In genomic region chr1:165235846-165236245, GRCm38 (mm10) we compare ENCODE assay signal across 8 mouse cellular contexts. TPM values are rescaled to one million over a fixed set of nuclear protein-coding genes. Genes with fewer than 3 reads are reported as not detected.
DNase-seq lines count a peak whose midpoint lies in the region; ATAC-seq and TF ChIP-seq lines count a peak whose summit lies in the region.

No protein-coding gene starts in this region.

- H3K9me3 ChIP-seq in limb, embryonic 11.5 days (ENCODE audit: control insufficient read depth, low read length): no peaks in the 10 kb centered on the region
- H3K9me3 ChIP-seq in stomach, embryonic 15.5 days: no peaks in the 10 kb centered on the region

- no peak for TF ChIP-seq CTCF in spleen, adult 2 months (IDR thresholded peaks at IDR 0.05; ENCODE audit: extremely low read depth, insufficient read depth, insufficient read length, insufficient replicate concordance)

- WGBS in spleen, adult 2 months: 7% methylated on average over 10 of the region's 10 CpGs
- WGBS in limb, embryonic 11.5 days: 17% methylated on average over 10 of the region's 10 CpGs
- 5% methylated on average over 10 of the region's 10 CpGs for WGBS in stomach, embryonic 15.5 days

- no peak for TF ChIP-seq POLR2A in spleen, adult 2 months (IDR thresholded peaks at IDR 0.05; ENCODE audit: low read depth, low read length)

- no peaks in the 10 kb centered on the region for H3K27me3 ChIP-seq in spleen, adult 2 months (ENCODE audit: control insufficient read depth, insufficient read depth, low read length)
- no peaks in the 10 kb centered on the region for H3K27me3 ChIP-seq in limb, embryonic 11.5 days (ENCODE audit: control insufficient read depth, insufficient read depth, low read length)
- no peaks in the 10 kb centered on the region for H3K27me3 ChIP-seq in stomach, embryonic 15.5 days (replicated peaks)

- peaks cover 2% of the 10 kb centered on the region; the same call in 1 of the 2 replicates for H3K4me1 ChIP-seq in spleen, adult 2 months (ENCODE audit: control insufficient read depth, insufficient read depth, insufficient read length)
- H3K4me1 ChIP-seq in limb, embryonic 11.5 days (ENCODE audit: control insufficient read depth, insufficient read depth, low read length): 0 out of 2 replicates have a peak, but pooled peaks cover 8% of the 10 kb centered on the region
- peaks cover 12% of the 10 kb centered on the region for H3K4me1 ChIP-seq in stomach, embryonic 15.5 days

- peak; percentile 12 for DNase-seq in cerebellum, adult 9-11 months
- DNase-seq in spleen, adult 2 months (ENCODE audit: low read depth in 1 of 2, low spot score in 2 of 2): no peak
- DNase-seq in spleen, adult 12 weeks (ENCODE audit: low spot score): no peak
- DNase-seq in limb, embryonic 11.5 days (ENCODE audit: low spot score): no peak
- DNase-seq in adrenal gland, adult 8-10 months: no peak
- DNase-seq in layer of hippocampus, adult 11-12 months (ENCODE audit: low spot score): no peak

- H3K36me3 ChIP-seq in spleen, adult 2 months (ENCODE audit: control insufficient read depth, insufficient read depth, low read length): no peaks in the 10 kb centered on the region
- no peaks in the 10 kb centered on the region for H3K36me3 ChIP-seq in limb, embryonic 11.5 days (ENCODE audit: control insufficient read depth, insufficient read depth, low read length)
- no peaks in the 10 kb centered on the region for H3K36me3 ChIP-seq in stomach, embryonic 15.5 days

- ATAC-seq in cerebellum, adult (ENCODE audit: insufficient number of reproducible peaks, low FRiP score, low TSS enrichment): no peak
- ATAC-seq in limb, embryonic 11.5 days (ENCODE audit: insufficient number of reproducible peaks, low FRiP score, low TSS enrichment, low read depth): no peak
- no peak for ATAC-seq in stomach, embryonic 15.5 days (ENCODE audit: insufficient read depth, low FRiP score, low read depth)

- peak overlapping the region; percentile 83 for H3K9ac ChIP-seq in limb, embryonic 11.5 days (ENCODE audit: low read length)
- peak overlapping the region; percentile 81; the same call in 1 of the 2 replicates for H3K9ac ChIP-seq in stomach, embryonic 15.5 days

- H3K27ac ChIP-seq in spleen, adult 2 months (ENCODE audit: insufficient read depth, low read length): no peak overlapping the region
- no peak overlapping the region for H3K27ac ChIP-seq in limb, embryonic 11.5 days (replicated peaks; ENCODE audit: low read depth, low read length)
- no peak overlapping the region; the same call in 1 of the 2 replicates for H3K27ac ChIP-seq in stomach, embryonic 15.5 days

- peak overlapping the region; percentile 39 for H3K4me2 ChIP-seq in limb, embryonic 11.5 days (ENCODE audit: low read depth, severe bottlenecking)
- peak overlapping the region; percentile 76 for H3K4me2 ChIP-seq in stomach, embryonic 15.5 days

- peak overlapping the region; percentile 95 for H3K4me3 ChIP-seq in spleen, adult 2 months (ENCODE audit: extremely low read depth, insufficient read depth, insufficient read length)
- peak overlapping the region; percentile 81 for H3K4me3 ChIP-seq in limb, embryonic 11.5 days (ENCODE audit: low read depth, low read length)
- H3K4me3 ChIP-seq in stomach, embryonic 15.5 days (replicated peaks): peak overlapping the region; percentile 94

RNA-seq across cellular contexts. Expression of gene Tiprl, which starts 0.9 kb away (rescaled TPM):
- polyA plus RNA-seq in spleen, adult 2 months (2012; rRNA removed): 13.2 and 17.1 TPM in 2 replicates
- polyA plus RNA-seq in limb, embryonic 11.5 days (2014; fragmentation: Nextera tagmentation; extraction: Ambion mirVana): 100 TPM in 2 replicates
- 89.2 and 92.3 TPM in 2 replicates for polyA plus RNA-seq in stomach, embryonic 15.5 days (2015; fragmentation: Nextera tagmentation; extraction: Ambion mirVana)
- total RNA-seq in adrenal gland, adult 8-10 months (2022): 10 to 100 TPM; 57.9 to 65.5 (median 62.0) TPM

RNA-seq across cellular contexts. Expression of gene Sft2d2, which starts 41.6 kb away (rescaled TPM):
- polyA plus RNA-seq in spleen, adult 2 months (2012; rRNA removed): 34.5 and 38.1 TPM in 2 replicates
- polyA plus RNA-seq in limb, embryonic 11.5 days (2014; fragmentation: Nextera tagmentation; extraction: Ambion mirVana): 17.1 and 17.4 TPM in 2 replicates
- 22.8 and 26.1 TPM in 2 replicates for polyA plus RNA-seq in stomach, embryonic 15.5 days (2015; fragmentation: Nextera tagmentation; extraction: Ambion mirVana)
- total RNA-seq in adrenal gland, adult 8-10 months (2022): 10 to 100 TPM; 36.9 to 45.8 (median 41.3) TPM

RNA-seq across cellular contexts. Expression of gene Gpr161, which starts 59.7 kb away (rescaled TPM):
- polyA plus RNA-seq in spleen, adult 2 months (2012; rRNA removed): 0.78 and 1.2 TPM in 2 replicates
- polyA plus RNA-seq in limb, embryonic 11.5 days (2014; fragmentation: Nextera tagmentation; extraction: Ambion mirVana): 2.0 and 2.3 TPM in 2 replicates
- 1.1 and 1.2 TPM in 2 replicates for polyA plus RNA-seq in stomach, embryonic 15.5 days (2015; fragmentation: Nextera tagmentation; extraction: Ambion mirVana)
- 1 to 10 TPM in 3 of 4 experiments, under 1 TPM in 1; 0.92 to 1.3 (median 1.2) TPM for total RNA-seq in adrenal gland, adult 8-10 months (2022)
